Mouse (Mus musculus) lung, embryonic 15.5 days (tissue): Measurements from ENCODE around the gene Tanc2. TPM values are rescaled to one million over a fixed set of nuclear protein-coding genes. Genes with fewer than 3 reads are reported as not detected.

Source experiments
- ATAC-seq: fragments of 200-750 bp; cut with Nextera tagmentation; 2 replicates; pipeline ENCODE4 v1.8.0; 2017; ENCODE audit warnings: moderate number of reproducible peaks, borderline replicate concordance; ENCODE audit not compliant: low FRiP score, low TSS enrichment; ENCODE audit errors: extremely low read depth
- H3K27ac ChIP-seq: fragments of 300-500 bp; sonication (generic); 2 replicates; pipeline ENCODE4 v1.5.1; 2015; ENCODE audit warnings: moderate library complexity, mild to moderate bottlenecking, inconsistent platforms
- H3K27me3 ChIP-seq: fragments of 300-500 bp; sonication (generic); 2 replicates; pipeline ENCODE4 v1.6.1; 2015; ENCODE audit warnings: inconsistent platforms
- H3K36me3 ChIP-seq: fragments of 300-500 bp; sonication (generic); 2 replicates; pipeline ENCODE4 v1.6.1; 2015; ENCODE audit warnings: inconsistent platforms
- H3K4me1 ChIP-seq: fragments of 300-500 bp; sonication (generic); 2 replicates; pipeline ENCODE4 v1.6.1; 2015; ENCODE audit warnings: inconsistent platforms
- H3K4me2 ChIP-seq: fragments of 300-500 bp; sonication (generic); 2 replicates; pipeline ENCODE4 v1.6.1; 2015; ENCODE audit warnings: inconsistent platforms, mild to moderate bottlenecking, moderate library complexity
- H3K4me3 ChIP-seq: fragments of 300-500 bp; sonication (generic); 2 replicates; pipeline ENCODE4 v1.5.1; 2015; ENCODE audit warnings: mild to moderate bottlenecking, inconsistent platforms
- H3K9ac ChIP-seq: fragments of 300-500 bp; sonication (generic); 2 replicates; pipeline ENCODE4 v1.6.1; 2015; ENCODE audit warnings: inconsistent platforms
- H3K9me3 ChIP-seq: fragments of 300-500 bp; sonication (generic); 2 replicates; pipeline ENCODE4 v1.6.1; 2016; ENCODE audit warnings: inconsistent platforms
- WGBS: fragments of 180-500 bp; shearing (Covaris S2); methylation state at CpG from one replicate; pipeline ENCODE4 v1.1.7; 2015; 5-methylcytosine and 5-hydroxymethylcytosine counted together
- polyA plus RNA-seq: library from polyadenylated mRNA; unstranded; fragments of >200 nt; fragmentation: Nextera tagmentation; extraction: Ambion mirVana; gene quantifications from 2 replicates; pipeline ENCODE4 v1.2.1, GENCODE M21; 2015

Gene Tanc2
- polyA plus RNA-seq, 1 experiment from 2014 or later = 13.9 TPM

DNA sequence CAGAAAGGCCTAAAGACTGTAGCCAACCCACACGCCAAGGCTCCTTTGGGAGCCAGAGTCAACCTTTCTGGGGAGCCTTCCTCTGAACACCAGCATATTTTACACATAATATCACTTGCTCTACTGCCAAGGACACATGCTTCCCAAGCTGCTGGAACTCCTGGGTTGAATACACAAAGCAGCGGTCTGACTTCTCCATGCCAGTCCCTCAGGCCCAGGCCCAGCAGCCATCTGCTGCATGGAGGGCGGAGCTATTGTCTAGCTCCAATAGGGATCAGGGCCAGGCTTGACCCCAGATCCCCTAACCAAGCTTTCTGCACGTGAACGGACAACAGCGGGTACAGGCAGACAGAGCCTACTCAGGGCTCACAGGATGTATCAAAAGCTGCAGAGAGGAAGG, 345.0 kb downstream of the Tanc2 start:
- ATAC-seq = no peak
- no peaks in the 10 kb centered on the region for H3K27me3 ChIP-seq
- H3K9me3 ChIP-seq = no peaks in the 10 kb centered on the region
- H3K4me1 ChIP-seq = peaks cover 17% of the 10 kb centered on the region
- no peak overlapping the region for H3K4me3 ChIP-seq
- WGBS = 57% methylated on average over 6 of the region's 6 CpGs
- 0 out of 2 replicates have a peak overlapping the region, but pooled peaks have one; percentile 67 for H3K27ac ChIP-seq
- H3K36me3 ChIP-seq = no peaks in the 10 kb centered on the region
- no peak overlapping the region for H3K4me2 ChIP-seq
- no peak overlapping the region for H3K9ac ChIP-seq

DNA sequence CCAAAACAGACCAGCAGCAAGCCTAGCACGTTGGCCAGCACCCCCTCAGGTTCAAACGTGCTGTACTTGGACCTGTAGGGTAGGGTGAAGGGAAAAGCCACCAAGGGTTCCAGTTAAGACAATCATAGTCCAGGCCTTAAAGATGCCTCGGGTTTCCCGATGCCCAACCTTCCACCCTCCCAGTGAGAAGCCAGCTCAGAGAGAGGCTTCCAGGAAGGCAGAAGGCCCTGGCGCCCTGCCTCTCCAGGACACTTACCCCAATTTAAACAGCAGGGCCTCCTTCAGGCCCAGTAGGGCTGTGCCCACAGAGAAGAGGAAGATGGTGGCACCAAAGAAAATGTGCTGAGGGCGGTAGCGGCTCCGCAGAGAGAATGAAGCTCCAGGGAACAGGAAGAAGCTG, 345.7 kb downstream of the Tanc2 start:
- 80% methylated on average over 8 of the region's 8 CpGs for WGBS
- no peaks in the 10 kb centered on the region for H3K9me3 ChIP-seq
- no peak overlapping the region for H3K27ac ChIP-seq
- H3K9ac ChIP-seq = no peak overlapping the region
- H3K27me3 ChIP-seq = no peaks in the 10 kb centered on the region
- H3K36me3 ChIP-seq = no peaks in the 10 kb centered on the region
- peaks cover 17% of the 10 kb centered on the region for H3K4me1 ChIP-seq
- H3K4me3 ChIP-seq = no peak overlapping the region
- ATAC-seq = no peak
- no peak overlapping the region for H3K4me2 ChIP-seq

DNA sequence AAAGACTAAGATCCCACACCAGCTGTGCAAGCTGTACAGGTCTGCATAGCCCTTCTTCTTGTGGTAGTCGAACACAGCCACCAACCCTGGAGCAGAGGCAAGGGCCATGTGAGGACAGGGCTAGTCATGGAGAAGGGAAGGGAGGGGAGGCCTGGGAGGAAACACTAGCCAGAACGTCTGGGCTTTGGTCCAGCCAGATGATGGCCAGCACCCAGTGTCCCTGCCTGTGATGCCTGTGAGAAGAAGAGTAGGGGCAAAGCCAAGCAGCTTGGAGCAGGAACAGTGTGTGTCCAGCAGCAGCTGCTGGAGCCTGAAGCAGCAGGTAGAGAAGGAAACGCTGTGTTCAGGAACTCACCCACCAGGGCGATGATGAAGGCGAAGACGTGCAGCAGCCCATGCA, 346.4 kb downstream of the Tanc2 start:
- Histone ChIP-seq H3K4me1 (peaks cover 17% of the 10 kb centered on the region), H3K27ac (no peak overlapping the region), H3K36me3 (no peaks in the 10 kb centered on the region), H3K9me3 (no peaks in the 10 kb centered on the region), H3K27me3 (no peaks in the 10 kb centered on the region), H3K9ac (no peak overlapping the region), H3K4me2 (no peak overlapping the region), H3K4me3 (no peak overlapping the region)
- ATAC-seq = no peak
- WGBS = 83% methylated on average over 6 of the region's 6 CpGs

DNA sequence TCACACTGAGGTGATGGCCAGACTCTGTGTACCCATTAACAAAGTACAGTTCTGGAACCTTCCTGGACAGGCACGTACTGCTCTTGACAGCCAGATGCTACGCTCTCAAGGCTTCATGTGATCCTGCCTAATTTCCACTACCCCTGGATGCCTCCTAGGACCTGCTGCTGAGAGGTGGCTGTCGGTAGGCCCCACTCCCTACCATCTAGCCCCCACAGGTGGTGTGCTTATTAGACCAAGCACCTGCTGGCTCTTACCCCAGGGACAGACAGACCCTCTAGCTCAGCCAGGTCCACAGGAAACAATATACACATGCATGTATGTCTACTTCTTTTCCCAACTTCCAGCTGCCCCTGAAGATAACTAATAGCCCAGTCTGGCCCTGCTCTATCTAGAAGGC, 347.2 kb downstream of the Tanc2 start:
- H3K4me2 ChIP-seq = no peak overlapping the region
- no peak overlapping the region for H3K27ac ChIP-seq
- H3K36me3 ChIP-seq = no peaks in the 10 kb centered on the region
- no peak overlapping the region for H3K4me3 ChIP-seq
- H3K4me1 ChIP-seq = peaks cover 17% of the 10 kb centered on the region
- ATAC-seq = no peak
- no peak overlapping the region for H3K9ac ChIP-seq
- H3K9me3 ChIP-seq = no peaks in the 10 kb centered on the region
- WGBS = 92% methylated on average over 3 of the region's 3 CpGs
- no peaks in the 10 kb centered on the region; the same call in 1 of the 2 replicates for H3K27me3 ChIP-seq

DNA sequence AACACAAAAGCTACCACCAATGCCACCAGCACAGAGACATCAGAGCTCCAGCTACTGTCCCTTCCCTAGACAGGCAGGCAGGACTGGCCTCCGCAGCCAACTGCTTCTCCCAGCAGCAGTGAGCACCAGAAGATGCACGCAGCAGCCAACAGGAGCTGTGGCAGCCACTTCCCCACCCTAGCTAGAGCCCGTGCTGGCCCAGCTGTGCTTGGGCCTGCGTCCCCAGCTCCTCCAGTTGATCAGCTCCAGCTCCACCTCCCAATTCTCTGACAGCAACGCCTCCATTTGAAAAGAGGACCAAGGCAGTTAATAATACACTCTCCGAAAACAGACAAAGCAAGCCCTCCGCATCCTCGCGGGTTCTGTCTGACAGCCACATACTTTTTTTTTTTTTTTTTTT, 349.0 kb downstream of the Tanc2 start:
- WGBS = 57% methylated on average over 9 of the region's 9 CpGs
- Histone ChIP-seq H3K9me3 (no peaks in the 10 kb centered on the region), H3K9ac (no peak overlapping the region), H3K27ac (no peak overlapping the region), H3K4me1 (peaks cover 24% of the 10 kb centered on the region), H3K36me3 (no peaks in the 10 kb centered on the region), H3K4me3 (no peak overlapping the region), H3K27me3 (peaks cover 9% of the 10 kb centered on the region; the same call in 1 of the 2 replicates), H3K4me2 (no peak overlapping the region)
- ATAC-seq = no peak

DNA sequence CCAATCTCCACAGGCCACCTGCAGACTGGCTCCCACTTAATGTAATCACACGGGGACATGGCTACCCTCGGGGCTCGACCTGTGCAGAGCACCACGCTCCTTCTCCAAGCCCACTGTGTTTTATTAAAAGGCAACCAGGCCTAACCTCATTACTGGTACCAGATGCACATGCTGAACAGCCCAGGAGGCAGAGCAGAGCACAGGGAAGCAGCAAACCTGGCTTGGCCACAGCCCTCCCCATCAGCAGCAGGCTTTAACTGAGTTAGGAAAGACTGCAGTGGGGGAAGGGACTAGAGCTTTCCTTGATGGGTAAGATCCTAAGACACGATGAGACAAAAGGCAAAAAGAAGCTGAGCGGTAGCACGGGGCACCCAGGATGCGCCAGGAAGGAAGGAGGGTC, 352.2 kb downstream of the Tanc2 start:
- no peaks in the 10 kb centered on the region for H3K36me3 ChIP-seq
- 70% methylated on average over 8 of the region's 8 CpGs for WGBS

DNA sequence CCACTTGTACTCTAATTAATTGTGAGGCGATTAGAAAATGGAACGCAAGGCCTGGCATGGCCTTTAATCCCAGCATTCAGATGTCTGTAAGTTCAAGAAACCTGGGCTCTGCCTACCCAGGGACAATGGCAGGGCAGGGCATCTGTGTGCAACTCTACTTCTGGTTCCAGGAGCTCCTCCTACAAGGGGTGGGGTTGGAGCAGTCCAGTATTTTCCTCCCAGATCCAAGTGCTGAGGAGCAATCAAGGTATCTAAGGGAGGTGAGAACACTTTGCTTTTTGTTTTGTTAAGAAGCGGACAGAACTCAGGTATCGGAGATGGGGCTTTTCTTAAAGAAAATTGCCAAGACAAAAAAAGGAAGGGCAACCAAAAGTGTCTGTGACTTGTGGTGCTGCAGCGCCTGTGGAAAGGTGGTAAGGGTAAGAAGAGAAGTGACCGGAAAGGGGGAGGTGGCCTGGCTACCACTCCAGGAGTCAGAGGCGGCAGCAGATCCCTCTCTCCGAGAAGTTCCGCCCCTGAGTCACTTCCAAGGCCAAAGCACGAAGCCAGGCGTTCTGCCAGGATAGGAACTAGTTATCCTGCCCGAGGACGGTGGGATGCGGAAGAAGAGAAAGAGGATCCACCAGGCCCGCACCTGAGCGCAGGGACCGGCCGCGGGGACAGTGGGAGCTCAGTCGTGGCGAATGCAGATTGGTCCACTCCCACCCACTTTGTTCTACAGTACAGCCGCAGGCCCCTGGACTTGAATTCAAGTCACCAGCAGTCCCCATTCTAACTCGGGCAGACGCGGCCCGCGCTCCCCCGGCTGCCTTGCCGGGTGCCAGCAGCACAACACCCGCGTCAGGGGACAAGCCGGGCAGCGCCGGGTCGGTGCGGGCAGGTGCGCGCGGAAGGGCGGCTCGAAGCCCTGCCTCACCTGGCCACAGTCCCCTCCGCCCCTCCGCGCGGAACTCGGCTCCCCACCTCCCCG, 353.6 kb downstream of the Tanc2 start:
- peak overlapping the region; percentile 67 for H3K4me3 ChIP-seq
- no peaks in the 10 kb centered on the region for H3K9me3 ChIP-seq
- H3K36me3 ChIP-seq = no peaks in the 10 kb centered on the region
- H3K27ac ChIP-seq = peak overlapping the region; percentile 95
- H3K4me1 ChIP-seq = peaks cover 46% of the 10 kb centered on the region
- H3K9ac ChIP-seq = peak overlapping the region; percentile 58
- 4% methylated on average over 46 of the region's 47 CpGs for WGBS
- peak overlapping the region; percentile 96 for H3K4me2 ChIP-seq
- H3K27me3 ChIP-seq = peaks cover 15% of the 10 kb centered on the region; the same call in 1 of the 2 replicates
- ATAC-seq = no peak

More for the DNA sequence above, 352.2 kb downstream of the Tanc2 start:
- Histone ChIP-seq H3K27ac (no peak overlapping the region), H3K27me3 (peaks cover 15% of the 10 kb centered on the region; the same call in 1 of the 2 replicates), H3K9me3 (no peaks in the 10 kb centered on the region), H3K9ac (no peak overlapping the region), H3K4me3 (no peak overlapping the region), H3K4me1 (peaks cover 42% of the 10 kb centered on the region), H3K4me2 (no peak overlapping the region)
- ATAC-seq = no peak

DNA sequence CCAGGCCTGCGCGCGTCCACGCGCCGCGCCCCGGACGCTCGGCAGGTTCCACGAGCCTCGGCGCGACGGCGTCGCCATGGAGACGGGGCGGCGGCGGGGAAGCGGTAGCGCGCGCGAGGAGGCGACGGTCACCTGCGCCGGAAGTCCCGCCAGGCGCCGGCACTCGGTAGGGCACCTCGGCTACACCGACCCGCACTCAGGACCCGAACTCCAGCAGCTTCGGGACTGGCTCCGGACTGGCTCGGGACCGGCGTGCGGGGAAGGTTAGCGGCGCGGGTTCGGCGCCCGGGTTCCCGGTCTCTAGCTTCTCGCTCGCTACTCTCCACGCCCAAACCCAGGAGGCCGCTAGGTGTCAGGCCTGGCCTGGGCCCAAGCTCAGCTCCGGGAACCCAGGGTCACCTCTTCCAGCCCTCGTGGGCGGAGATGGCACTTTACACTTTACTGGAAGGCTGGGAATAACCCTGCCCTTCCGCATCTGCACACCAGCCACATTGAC, 354.4 kb downstream of the Tanc2 start:
- Histone ChIP-seq H3K4me3 (peak overlapping the region; percentile 67), H3K27me3 (peaks cover 15% of the 10 kb centered on the region; the same call in 1 of the 2 replicates), H3K36me3 (no peaks in the 10 kb centered on the region), H3K4me1 (peaks cover 46% of the 10 kb centered on the region), H3K27ac (peak overlapping the region; percentile 95), H3K4me2 (peak overlapping the region; percentile 96), H3K9ac (peak overlapping the region; percentile 58), H3K9me3 (no peaks in the 10 kb centered on the region)
- peak; percentile 37; the same call in 1 of the 2 replicates for ATAC-seq
- 2% methylated on average over 59 of the region's 59 CpGs for WGBS

DNA sequence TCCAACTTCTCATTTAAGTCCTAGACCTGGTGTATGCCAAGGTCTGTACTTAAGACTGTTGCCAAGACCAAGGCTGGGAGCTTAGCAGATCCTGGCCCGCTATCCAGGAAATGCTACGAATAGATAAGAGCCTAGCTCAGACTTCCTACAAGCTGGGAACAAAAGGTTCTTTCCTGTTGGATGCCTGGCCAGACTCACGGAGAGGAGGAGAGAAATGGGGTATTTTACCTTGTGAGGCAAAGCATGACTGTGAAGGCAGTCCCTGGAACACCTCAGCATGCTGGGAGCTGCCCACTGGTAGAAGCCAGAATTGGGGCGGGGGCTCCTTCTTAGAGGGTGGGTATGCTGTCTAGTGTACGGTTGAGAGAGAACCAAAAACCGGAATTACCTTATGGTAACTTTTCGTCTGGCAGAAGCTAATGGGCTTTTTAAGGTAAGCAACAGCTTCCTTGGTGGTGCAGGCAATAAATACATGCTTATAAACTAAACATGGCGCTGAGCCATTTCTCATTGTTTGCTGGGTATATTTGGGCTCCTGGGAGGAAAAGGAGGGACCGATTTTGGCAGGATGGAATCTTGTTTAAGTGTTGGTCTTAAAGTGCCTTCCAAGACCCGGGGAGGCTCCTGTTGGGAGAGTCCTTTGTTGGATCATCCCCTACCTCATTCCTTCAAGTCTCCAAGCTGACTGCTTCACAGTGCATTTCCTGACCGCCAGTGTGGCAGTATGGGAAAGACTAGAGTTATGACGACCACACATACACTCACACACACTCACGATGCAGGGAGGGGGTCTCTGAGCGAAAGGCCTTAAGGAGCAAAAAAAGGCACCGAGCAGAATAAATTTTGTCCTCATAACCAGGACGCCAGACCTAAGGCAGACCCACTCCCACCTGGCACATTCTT, 355.2 kb downstream of the Tanc2 start:
- Histone ChIP-seq H3K27ac (peak overlapping the region; percentile 95), H3K27me3 (peaks cover 15% of the 10 kb centered on the region; the same call in 1 of the 2 replicates), H3K9ac (0 out of 2 replicates have a peak overlapping the region, but pooled peaks have one; percentile 58), H3K4me1 (peaks cover 46% of the 10 kb centered on the region), H3K9me3 (no peaks in the 10 kb centered on the region), H3K4me3 (peak overlapping the region; percentile 67), H3K4me2 (peak overlapping the region; percentile 96), H3K36me3 (no peaks in the 10 kb centered on the region)
- WGBS = 51% methylated on average over 16 of the region's 16 CpGs
- ATAC-seq = peak; percentile 21; the same call in 1 of the 2 replicates

DNA sequence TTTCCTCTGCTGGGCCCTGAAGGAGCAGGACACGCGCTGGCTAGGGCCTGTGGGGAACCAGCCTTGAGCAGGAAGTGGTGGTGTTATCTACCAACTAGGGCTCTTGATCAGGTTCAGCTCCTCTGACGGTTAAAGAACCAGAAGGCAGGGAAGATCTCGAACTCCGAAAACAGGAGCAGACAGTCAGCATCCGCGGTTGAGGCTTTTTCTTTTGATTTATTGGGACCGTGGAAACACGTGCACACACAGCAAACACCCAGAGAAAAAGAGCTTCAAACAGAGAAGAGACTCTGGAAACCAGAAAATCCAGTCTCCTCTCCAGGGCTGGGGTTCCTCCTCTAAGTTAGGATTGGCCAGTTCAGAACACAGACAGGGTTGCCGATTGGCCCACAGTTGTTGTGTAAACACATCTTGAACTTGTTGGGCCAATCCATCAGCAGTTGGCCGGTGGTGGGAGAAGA, 356.9 kb downstream of the Tanc2 start:
- Histone ChIP-seq H3K4me3 (no peak overlapping the region), H3K27me3 (peaks cover 15% of the 10 kb centered on the region; the same call in 1 of the 2 replicates), H3K9me3 (no peaks in the 10 kb centered on the region), H3K27ac (peak overlapping the region; percentile 95), H3K36me3 (no peaks in the 10 kb centered on the region), H3K4me1 (peaks cover 46% of the 10 kb centered on the region), H3K9ac (no peak overlapping the region), H3K4me2 (no peak overlapping the region)
- WGBS = 27% methylated on average over 11 of the region's 11 CpGs
- ATAC-seq = no peak

DNA sequence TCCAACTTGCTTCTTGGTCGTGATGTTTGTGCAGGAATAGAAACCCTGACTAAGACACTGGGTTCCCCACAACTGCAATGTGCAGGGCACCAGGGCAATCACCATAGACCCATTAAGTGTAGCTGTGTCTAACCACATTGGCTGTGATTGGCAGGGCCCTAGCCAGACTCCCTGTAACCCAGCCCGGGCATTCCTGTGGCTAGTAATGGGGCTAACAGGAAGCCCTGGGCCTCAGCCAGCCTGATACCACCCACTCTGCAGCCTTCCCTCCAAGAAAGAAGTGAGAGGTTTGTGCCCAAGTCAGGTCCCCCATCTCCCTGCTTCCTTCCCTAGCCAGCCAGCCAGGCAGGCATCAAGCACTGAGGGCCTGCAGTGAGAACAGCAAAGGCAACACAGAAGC, 358.5 kb downstream of the Tanc2 start:
- Histone ChIP-seq H3K4me2 (no peak overlapping the region), H3K27me3 (peaks cover 10% of the 10 kb centered on the region; the same call in 1 of the 2 replicates), H3K9me3 (no peaks in the 10 kb centered on the region), H3K36me3 (no peaks in the 10 kb centered on the region), H3K4me1 (peaks cover 45% of the 10 kb centered on the region), H3K4me3 (no peak overlapping the region), H3K9ac (no peak overlapping the region), H3K27ac (no peak overlapping the region)
- 82% methylated on average over 2 of the region's 2 CpGs for WGBS
- no peak for ATAC-seq
